Mouse (Mus musculus) adrenal gland, adult 8-10 months (tissue): ENCODE data around the gene Sppl3. TPM values are rescaled to one million over a fixed set of nuclear protein-coding genes. Genes with fewer than 3 reads are reported as not detected.
"Not testable (repeated sequence)": the region's sequence is repeated elsewhere in the genome, so short reads cannot be mapped to it uniquely, and the experiment has no call there.

Experiments used
- DNase-seq: peaks from one replicate; pipeline ENCODE4 v3.0.0; 2022
- total RNA-seq, 4 experiments: library from RNA; stranded (reverse); gene quantifications; 2 replicates each; pipeline ENCODE4 v1.2.4; 2022

The Sppl3 gene
- total RNA-seq, 4 experiments from 2014 or later, result 44.3 to 62.9 (median 56.7) TPM

- no peak for DNase-seq
Observed at GRCm38 (mm10) chr5:115040756-115041155, 29.8 kb downstream of the Sppl3 start.

- no peak for DNase-seq
Observed at GRCm38 (mm10) chr5:115043626-115044025, 32.7 kb downstream of the Sppl3 start.

GRCm38 (mm10) chr5:115045146-115045677 is 34.3 kb downstream of the Sppl3 start:
- no peak for DNase-seq

- no peak for DNase-seq
Observed at GRCm38 (mm10) chr5:115049692-115050091, 38.8 kb downstream of the Sppl3 start.

GRCm38 (mm10) chr5:115050776-115051175 is 39.8 kb downstream of the Sppl3 start:
- no peak for DNase-seq

- DNase-seq, result no peak
Observed at GRCm38 (mm10) chr5:115052546-115052945, 41.6 kb downstream of the Sppl3 start.

GRCm38 (mm10) chr5:115053791-115054396 is 43.0 kb downstream of the Sppl3 start:
- DNase-seq, result no peak

GRCm38 (mm10) chr5:115055418-115055817 is 44.5 kb downstream of the Sppl3 start:
- no peak for DNase-seq

GRCm38 (mm10) chr5:115057153-115057552 is 46.2 kb downstream of the Sppl3 start:
- DNase-seq, result no peak

GRCm38 (mm10) chr5:115058584-115059297 is 47.8 kb downstream of the Sppl3 start:
- DNase-seq, result no peak

- DNase-seq, result no peak
Observed at GRCm38 (mm10) chr5:115060067-115060695, 49.2 kb downstream of the Sppl3 start.

GRCm38 (mm10) chr5:115060977-115061376 is 50.0 kb downstream of the Sppl3 start:
- no peak for DNase-seq

- no peak for DNase-seq
Observed at GRCm38 (mm10) chr5:115062566-115062965, 51.6 kb downstream of the Sppl3 start.

- no peak for DNase-seq
Observed at GRCm38 (mm10) chr5:115063391-115063790, 52.5 kb downstream of the Sppl3 start.

- no peak for DNase-seq
Observed at GRCm38 (mm10) chr5:115066245-115066644, 55.3 kb downstream of the Sppl3 start.

GRCm38 (mm10) chr5:115068671-115069421 is 57.9 kb downstream of the Sppl3 start:
- no peak for DNase-seq

- DNase-seq, result no peak
Observed at GRCm38 (mm10) chr5:115069611-115070010, 58.7 kb downstream of the Sppl3 start.

GRCm38 (mm10) chr5:115070457-115070856 is 59.5 kb downstream of the Sppl3 start:
- DNase-seq, result no peak

GRCm38 (mm10) chr5:115071096-115071901 is 60.4 kb downstream of the Sppl3 start:
- peak; percentile 49 for DNase-seq

- peak; percentile 24 for DNase-seq
Observed at GRCm38 (mm10) chr5:115072143-115072542, 61.2 kb downstream of the Sppl3 start.

- DNase-seq, result not testable (repeated sequence)
Observed at GRCm38 (mm10) chr5:115073306-115073705, 62.4 kb downstream of the Sppl3 start.

- DNase-seq, result no peak
Observed at GRCm38 (mm10) chr5:115074749-115075148, 63.8 kb downstream of the Sppl3 start.
